Mouse (Mus musculus): Measurements from ENCODE around the gene Nt5dc3. TPM values are rescaled to one million over a fixed set of nuclear protein-coding genes. Genes with fewer than 3 reads are reported as not detected.

The Nt5dc3 gene
- polyA plus RNA-seq, 1 experiment from 2014 or later, result 7.3 TPM

GRCm38 (mm10) chr10:86825871-86826522 is 47.2 kb downstream of the Nt5dc3 start:
- H3K27ac ChIP-seq (replicated peaks), result no peak overlapping the region
- peaks cover 33% of the 10 kb centered on the region for H3K36me3 ChIP-seq
- H3K27me3 ChIP-seq, result no peaks in the 10 kb centered on the region
- H3K4me3 ChIP-seq, result no peak overlapping the region
- WGBS, result 93% methylated on average over 10 of the region's 10 CpGs
- no peaks in the 10 kb centered on the region for H3K4me1 ChIP-seq (replicated peaks)
- H3K4me2 ChIP-seq, result no peak overlapping the region
- ATAC-seq (ENCODE audit: low read depth), result no peak
- H3K9me3 ChIP-seq, result no peaks in the 10 kb centered on the region
- no peak overlapping the region for H3K9ac ChIP-seq

GRCm38 (mm10) chr10:86826929-86827328 is 48.1 kb downstream of the Nt5dc3 start:
- no peaks in the 10 kb centered on the region for H3K27me3 ChIP-seq
- no peaks in the 10 kb centered on the region for H3K4me1 ChIP-seq (replicated peaks)
- H3K4me3 ChIP-seq, result no peak overlapping the region
- H3K9me3 ChIP-seq, result no peaks in the 10 kb centered on the region
- H3K4me2 ChIP-seq, result no peak overlapping the region
- H3K36me3 ChIP-seq, result peaks cover 29% of the 10 kb centered on the region
- no peak overlapping the region for H3K27ac ChIP-seq (replicated peaks)
- 87% methylated on average over 3 of the region's 3 CpGs for WGBS
- no peak for ATAC-seq (ENCODE audit: low read depth)
- no peak overlapping the region for H3K9ac ChIP-seq

- Histone ChIP-seq H3K9me3 (no peaks in the 10 kb centered on the region), H3K9ac (no peak overlapping the region), H3K27ac (replicated peaks) (no peak overlapping the region), H3K4me1 (replicated peaks) (no peaks in the 10 kb centered on the region), H3K4me2 (no peak overlapping the region), H3K36me3 (peaks cover 31% of the 10 kb centered on the region), H3K27me3 (no peaks in the 10 kb centered on the region), H3K4me3 (no peak overlapping the region)
- 85% methylated on average over 15 of the region's 15 CpGs for WGBS
- no peak for ATAC-seq (ENCODE audit: low read depth)
Measured at GRCm38 (mm10) chr10:86828221-86829135, 49.7 kb downstream of the Nt5dc3 start.

GRCm38 (mm10) chr10:86829515-86829914 is 50.7 kb downstream of the Nt5dc3 start:
- Histone ChIP-seq H3K4me3 (no peak overlapping the region), H3K9me3 (no peaks in the 10 kb centered on the region), H3K9ac (no peak overlapping the region), H3K36me3 (peaks cover 38% of the 10 kb centered on the region), H3K27ac (replicated peaks) (no peak overlapping the region), H3K4me1 (replicated peaks) (no peaks in the 10 kb centered on the region), H3K27me3 (no peaks in the 10 kb centered on the region), H3K4me2 (no peak overlapping the region)
- 84% methylated on average over 2 of the region's 2 CpGs for WGBS
- no peak for ATAC-seq (ENCODE audit: low read depth)

- no peaks in the 10 kb centered on the region for H3K9me3 ChIP-seq
- no peaks in the 10 kb centered on the region for H3K4me1 ChIP-seq (replicated peaks)
- H3K27me3 ChIP-seq, result no peaks in the 10 kb centered on the region
- peaks cover 29% of the 10 kb centered on the region for H3K36me3 ChIP-seq
- 78% methylated on average over 4 of the region's 4 CpGs for WGBS
- no peak overlapping the region for H3K4me2 ChIP-seq
- no peak overlapping the region for H3K27ac ChIP-seq (replicated peaks)
- H3K4me3 ChIP-seq, result no peak overlapping the region
- no peak for ATAC-seq (ENCODE audit: low read depth)
- no peak overlapping the region for H3K9ac ChIP-seq
Measured at GRCm38 (mm10) chr10:86836784-86837183, 58.0 kb downstream of the Nt5dc3 start.

GRCm38 (mm10) chr10:86838827-86839226 is 60.0 kb downstream of the Nt5dc3 start:
- WGBS, result 83% methylated on average over 6 of the region's 6 CpGs
- Histone ChIP-seq H3K36me3 (peaks cover 20% of the 10 kb centered on the region), H3K9me3 (no peaks in the 10 kb centered on the region), H3K4me1 (replicated peaks) (no peaks in the 10 kb centered on the region), H3K9ac (no peak overlapping the region), H3K27me3 (no peaks in the 10 kb centered on the region), H3K4me3 (no peak overlapping the region), H3K27ac (replicated peaks) (no peak overlapping the region), H3K4me2 (no peak overlapping the region)
- no peak for ATAC-seq (ENCODE audit: low read depth)

GRCm38 (mm10) chr10:86842659-86843058 is 63.9 kb downstream of the Nt5dc3 start:
- H3K9ac ChIP-seq, result no peak overlapping the region
- H3K36me3 ChIP-seq, result no peaks in the 10 kb centered on the region
- WGBS, result 84% methylated on average over 5 of the region's 5 CpGs
- no peak overlapping the region for H3K4me2 ChIP-seq
- no peaks in the 10 kb centered on the region for H3K4me1 ChIP-seq (replicated peaks)
- H3K4me3 ChIP-seq, result no peak overlapping the region
- H3K9me3 ChIP-seq, result no peaks in the 10 kb centered on the region
- ATAC-seq (ENCODE audit: low read depth), result no peak
- no peaks in the 10 kb centered on the region for H3K27me3 ChIP-seq
- H3K27ac ChIP-seq (replicated peaks), result no peak overlapping the region

- H3K9me3 ChIP-seq, result no peaks in the 10 kb centered on the region
- H3K27me3 ChIP-seq, result peaks cover 20% of the 10 kb centered on the region
- H3K4me2 ChIP-seq, result no peak overlapping the region
- no peak overlapping the region for H3K4me3 ChIP-seq
- H3K4me1 ChIP-seq (replicated peaks), result peaks cover under 1% of the 10 kb centered on the region; the same call in 1 of the 2 replicates
- H3K9ac ChIP-seq, result no peak overlapping the region
- ATAC-seq (ENCODE audit: low read depth), result no peak
- no peak overlapping the region for H3K27ac ChIP-seq (replicated peaks)
- no peaks in the 10 kb centered on the region for H3K36me3 ChIP-seq
- WGBS, result 82% methylated on average over 9 of the region's 9 CpGs
Measured at GRCm38 (mm10) chr10:86846926-86847467, 68.2 kb downstream of the Nt5dc3 start.

- no peaks in the 10 kb centered on the region for H3K36me3 ChIP-seq
- WGBS, result 88% methylated on average over 4 of the region's 4 CpGs
- H3K4me2 ChIP-seq, result no peak overlapping the region
- no peaks in the 10 kb centered on the region for H3K9me3 ChIP-seq
- peaks cover 20% of the 10 kb centered on the region for H3K27me3 ChIP-seq
- peaks cover 4% of the 10 kb centered on the region; the same call in 1 of the 2 replicates for H3K4me1 ChIP-seq (replicated peaks)
- no peak for ATAC-seq (ENCODE audit: low read depth)
- H3K9ac ChIP-seq, result no peak overlapping the region
- no peak overlapping the region for H3K4me3 ChIP-seq
- H3K27ac ChIP-seq (replicated peaks), result no peak overlapping the region
Measured at GRCm38 (mm10) chr10:86849087-86849486, 70.3 kb downstream of the Nt5dc3 start.

- Histone ChIP-seq H3K9me3 (no peaks in the 10 kb centered on the region), H3K9ac (no peak overlapping the region), H3K27ac (replicated peaks) (no peak overlapping the region), H3K36me3 (no peaks in the 10 kb centered on the region), H3K4me3 (no peak overlapping the region), H3K27me3 (peaks cover 20% of the 10 kb centered on the region), H3K4me2 (no peak overlapping the region), H3K4me1 (replicated peaks) (peaks cover 4% of the 10 kb centered on the region; the same call in 1 of the 2 replicates)
- no peak for ATAC-seq (ENCODE audit: low read depth)
- WGBS, result 89% methylated on average over 4 of the region's 4 CpGs
Measured at GRCm38 (mm10) chr10:86849508-86849907, 70.7 kb downstream of the Nt5dc3 start.

GRCm38 (mm10) chr10:86852160-86852559 is 73.4 kb downstream of the Nt5dc3 start:
- no peak overlapping the region for H3K27ac ChIP-seq (replicated peaks)
- H3K36me3 ChIP-seq, result no peaks in the 10 kb centered on the region
- ATAC-seq (ENCODE audit: low read depth), result no peak
- peaks cover 20% of the 10 kb centered on the region for H3K27me3 ChIP-seq
- no peak overlapping the region for H3K9ac ChIP-seq
- 74% methylated on average over 6 of the region's 6 CpGs for WGBS
- no peaks in the 10 kb centered on the region for H3K9me3 ChIP-seq
- no peak overlapping the region for H3K4me3 ChIP-seq
- peaks cover 4% of the 10 kb centered on the region; the same call in 1 of the 2 replicates for H3K4me1 ChIP-seq (replicated peaks)
- H3K4me2 ChIP-seq, result no peak overlapping the region

- no peak overlapping the region for H3K27ac ChIP-seq (replicated peaks)
- WGBS, result 84% methylated on average over 3 of the region's 3 CpGs
- H3K4me1 ChIP-seq (replicated peaks), result peaks cover 4% of the 10 kb centered on the region; the same call in 1 of the 2 replicates
- peaks cover 18% of the 10 kb centered on the region for H3K27me3 ChIP-seq
- no peak overlapping the region for H3K4me3 ChIP-seq
- H3K36me3 ChIP-seq, result no peaks in the 10 kb centered on the region
- H3K9ac ChIP-seq, result no peak overlapping the region
- H3K4me2 ChIP-seq, result no peak overlapping the region
- ATAC-seq (ENCODE audit: low read depth), result no peak
- H3K9me3 ChIP-seq, result no peaks in the 10 kb centered on the region
Measured at GRCm38 (mm10) chr10:86853433-86853832, 74.6 kb downstream of the Nt5dc3 start.
